Mouse (Mus musculus) spleen, adult 2 months (tissue): ENCODE results near the gene Riox1.

Source experiments
- CTCF ChIP-seq: fragments of 200-500 bp; IDR thresholded peaks from 2 replicates; pipeline ENCODE4 v1.5.1; 2011; ENCODE audit warnings: mild to moderate bottlenecking, inconsistent platforms; ENCODE audit not compliant: insufficient read depth, insufficient read length, insufficient replicate concordance; ENCODE audit errors: extremely low read depth
- POLR2A ChIP-seq: fragments of 200-500 bp; IDR thresholded peaks from 2 replicates; pipeline ENCODE4 v1.6.1; 2011; ENCODE audit warnings: low read depth, low read length, inconsistent platforms

- TF ChIP-seq POLR2A = no peak
- TF ChIP-seq CTCF = no peak
Measured at GRCm38 (mm10) chr12:83924332-83924731, 26.1 kb upstream of the Riox1 start.
